Mouse (Mus musculus) gastrocnemius, postnatal 14 days (tissue): ENCODE measurements around the gene Gm10961. TPM values are rescaled to one million over a fixed set of nuclear protein-coding genes. Genes with fewer than 3 reads are reported as not detected.

Experiments
- DNase-seq: peaks from one replicate; pipeline ENCODE4 v3.0.0; 2021; ENCODE audit warnings: mixed read lengths
- intact Hi-C: fragments of 180-260 bp; cut with DNase I; formaldehyde crosslinking; loops from one replicate; pipeline ENCODE4 v1.15.1; 2025; ENCODE audit warnings: low total_unique reads
- long read RNA-seq, 2 experiments: library from polyadenylated mRNA; stranded (forward); transcript quantifications; one replicate each; pipeline ENCODE4 v2.0.0; 2021
- total RNA-seq, 2 experiments: library from RNA; stranded (reverse); gene quantifications; 2 replicates each; pipeline ENCODE4 v1.2.3; 2021

Gene Gm10961
- total RNA-seq, result not detected
- long read RNA-seq, experiment 1, result 0 reads
- long read RNA-seq, experiment 2, result 0 reads

- peak; percentile 51 for DNase-seq
- intact Hi-C loops, result no loop called here
Observed at GRCm38 (mm10) chr3:107630682-107631522, at the start of gene Gm10961. TSS of gene Gm10961 (plus strand) at chr3:107631322.

GRCm38 (mm10) chr3:107582130-107582874, 48.8 kb upstream of the Gm10961 start:
- intact Hi-C loops, result no loop called here
- DNase-seq, result no peak

GRCm38 (mm10) chr3:107582875-107583767, 48.0 kb upstream of the Gm10961 start:
- DNase-seq, result no peak
- intact Hi-C loops, result no loop called here

- intact Hi-C loops, result no loop called here
- no peak for DNase-seq
Observed at GRCm38 (mm10) chr3:107583893-107584292, 47.2 kb upstream of the Gm10961 start.

- intact Hi-C loops, result no loop called here
Observed at GRCm38 (mm10) chr3:107586504-107586903, 44.6 kb upstream of the Gm10961 start.

DNA sequence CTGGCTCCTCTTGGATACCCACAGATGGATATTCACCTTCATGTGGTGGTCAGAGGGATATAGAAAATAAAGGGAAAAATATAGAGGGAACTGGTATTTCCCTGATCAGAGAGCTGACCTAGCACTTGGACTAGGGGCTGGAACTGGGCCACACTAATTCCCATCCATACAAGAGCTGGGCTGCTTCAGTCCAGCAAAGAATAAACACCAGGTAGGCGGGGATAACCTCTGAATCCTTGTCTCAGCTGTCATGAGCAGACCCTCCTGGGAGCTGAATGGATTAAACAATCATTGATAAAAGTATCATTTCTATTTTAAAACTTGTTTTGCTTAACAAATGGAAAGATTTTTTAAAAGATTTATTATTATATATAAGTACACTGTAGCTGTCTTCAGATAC, 39.5 kb upstream of the Gm10961 start:
- DNase-seq, result no peak
- intact Hi-C loops, result no loop called here

More at GRCm38 (mm10) chr3:107586504-107586903, 44.6 kb upstream of the Gm10961 start:
- DNase-seq, result no peak

DNA sequence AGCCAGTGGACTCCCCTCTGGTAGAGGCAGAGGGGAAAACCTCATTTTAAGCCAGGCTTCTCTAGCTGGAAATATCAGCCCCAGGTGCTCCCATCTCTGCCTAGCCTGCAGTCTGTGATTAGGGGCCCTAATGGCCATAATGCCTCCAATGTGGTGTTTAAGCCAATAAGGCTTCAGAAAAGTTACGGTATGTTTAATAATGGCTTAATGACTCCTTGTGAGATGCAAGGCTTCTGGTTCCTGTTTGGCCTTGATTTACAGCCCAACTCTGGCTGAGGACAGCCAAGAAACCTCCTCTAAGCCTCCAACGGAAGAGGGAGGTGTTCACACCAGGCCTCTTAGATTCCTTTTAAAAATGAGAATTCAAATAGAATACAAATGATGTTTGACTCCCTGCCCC, 37.5 kb upstream of the Gm10961 start:
- intact Hi-C loops, result no loop called here
- DNase-seq, result no peak

DNA sequence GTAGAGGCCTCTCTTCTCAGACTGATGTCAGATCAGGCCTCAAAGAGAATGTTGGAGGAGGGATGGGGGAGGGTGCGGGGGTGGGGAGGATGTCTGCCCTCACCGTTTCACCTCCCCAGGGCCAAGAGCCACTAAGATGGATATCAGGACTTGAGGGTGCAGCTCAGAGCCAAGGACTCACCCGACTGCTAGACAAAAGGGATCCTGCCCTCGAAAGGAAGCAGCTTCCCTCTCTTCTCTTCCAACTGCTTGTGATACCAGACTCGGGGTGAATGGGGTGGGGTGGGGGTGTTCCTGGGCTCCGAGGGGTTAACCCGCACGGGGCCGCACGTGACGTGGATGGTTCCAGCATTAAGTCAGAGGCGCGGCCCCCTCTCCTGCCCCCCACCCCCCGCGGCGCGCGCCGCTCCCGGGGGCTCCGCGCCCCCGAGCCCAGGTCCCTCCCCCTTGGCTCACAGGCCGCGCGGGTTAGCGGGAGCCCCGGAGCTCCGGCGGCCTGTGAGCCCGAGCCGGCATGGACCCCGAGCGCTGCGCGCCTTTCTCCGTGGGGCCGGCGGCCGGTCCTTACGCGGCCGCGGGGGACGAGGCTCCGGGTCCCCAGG, 36.4 kb upstream of the Gm10961 start, which contains the start of gene Alx3:
TSS of gene Alx3 (plus strand) at position 370 of the 602 bp plus-strand sequence.
- DNase-seq, result no peak
- intact Hi-C loops, result no loop called here

DNA sequence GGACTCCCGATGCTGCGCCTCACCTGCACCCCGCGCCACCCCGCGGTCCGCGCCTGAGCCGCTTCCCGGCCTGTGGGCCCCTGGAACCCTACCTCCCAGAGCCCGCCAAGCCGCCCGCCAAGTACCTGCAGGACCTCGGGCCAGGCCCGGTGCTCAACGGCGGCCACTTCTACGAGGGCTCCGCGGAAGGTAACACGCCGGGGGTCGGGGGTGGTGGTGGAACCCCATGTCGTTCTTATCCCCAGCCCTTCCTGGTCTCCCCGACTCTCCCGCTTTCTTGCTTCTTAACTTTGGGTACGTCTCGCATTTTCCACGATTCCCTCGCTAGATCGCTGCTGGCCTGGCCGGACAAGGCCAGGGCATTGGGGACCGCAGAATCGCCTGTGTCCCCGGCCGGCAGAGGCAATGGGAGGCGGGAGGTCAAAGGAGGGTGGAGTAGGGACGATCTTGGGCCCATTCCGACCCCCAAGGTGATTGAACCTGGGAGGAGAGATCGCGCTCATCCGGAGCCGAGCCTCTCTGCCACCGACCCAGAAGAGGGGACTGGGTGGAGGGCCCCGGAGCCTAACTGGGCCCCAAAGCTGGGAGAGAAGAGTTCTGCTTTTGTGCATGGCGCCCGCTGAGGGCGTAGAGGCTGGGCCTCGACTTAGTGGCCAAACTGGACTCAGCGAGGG, 35.7 kb upstream of the Gm10961 start:
- intact Hi-C loops, result no loop called here
- DNase-seq, result no peak

GRCm38 (mm10) chr3:107595938-107596461, 35.1 kb upstream of the Gm10961 start:
- DNase-seq, result no peak

GRCm38 (mm10) chr3:107596559-107596958, 34.6 kb upstream of the Gm10961 start:
- DNase-seq, result no peak
- intact Hi-C loops, result no loop called here

More at GRCm38 (mm10) chr3:107595938-107596461, 35.1 kb upstream of the Gm10961 start:
- intact Hi-C loops, result no loop called here

DNA sequence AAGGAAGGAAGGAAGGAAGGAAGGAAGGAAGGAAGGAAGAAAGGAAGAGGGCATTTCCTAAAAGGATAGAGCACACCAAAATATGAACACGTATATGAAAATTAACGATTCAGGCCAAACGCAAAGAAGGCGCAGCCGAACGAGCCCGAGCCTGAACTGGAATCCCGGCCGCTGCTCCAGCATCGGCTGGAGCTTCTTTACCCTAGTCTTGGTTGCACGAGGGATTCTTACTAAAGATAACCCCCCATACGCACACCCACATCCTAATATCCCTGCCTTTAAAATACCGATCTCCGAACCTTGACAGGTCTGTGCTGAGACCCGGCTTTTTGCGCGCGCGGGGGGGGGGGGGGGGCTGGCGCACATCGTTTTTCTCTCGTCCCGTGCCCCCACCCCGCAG, 34.0 kb upstream of the Gm10961 start:
- no peak for DNase-seq
- intact Hi-C loops, result no loop called here

GRCm38 (mm10) chr3:107597586-107598389, 33.3 kb upstream of the Gm10961 start:
- intact Hi-C loops, result no loop called here
- DNase-seq, result no peak

DNA sequence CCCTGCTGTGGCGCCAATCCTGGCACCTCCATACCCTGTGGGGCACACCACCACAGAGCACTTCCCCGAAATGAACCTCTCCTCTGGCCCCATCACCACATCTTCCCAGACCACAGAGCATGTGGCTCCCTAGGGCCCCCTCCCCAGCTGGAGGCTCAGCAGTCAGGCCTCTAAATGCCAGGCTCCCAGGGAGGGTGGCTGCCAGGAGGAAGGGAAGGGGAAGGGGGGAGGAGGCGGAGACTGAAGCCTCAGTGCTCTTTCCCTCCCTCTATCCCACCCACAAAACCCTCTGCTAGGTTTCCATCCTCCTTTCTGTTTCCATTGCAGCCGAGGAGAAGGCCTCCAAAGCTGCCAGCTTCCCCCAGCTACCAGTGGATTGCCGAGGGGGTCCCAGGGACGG, 31.0 kb upstream of the Gm10961 start:
- intact Hi-C loops, result no loop called here

GRCm38 (mm10) chr3:107605304-107605703, 25.8 kb upstream of the Gm10961 start:
- intact Hi-C loops, result no loop called here
- DNase-seq, result peak; percentile 58

More for the DNA sequence above, 31.0 kb upstream of the Gm10961 start:
- no peak for DNase-seq

GRCm38 (mm10) chr3:107607221-107607620, 23.9 kb upstream of the Gm10961 start:
- DNase-seq, result no peak
- intact Hi-C loops, result no loop called here

- intact Hi-C loops, result no loop called here
Observed at GRCm38 (mm10) chr3:107608808-107609207, 22.3 kb upstream of the Gm10961 start.

GRCm38 (mm10) chr3:107609376-107609775, 21.7 kb upstream of the Gm10961 start:
- DNase-seq, result no peak
- intact Hi-C loops, result no loop called here

More at GRCm38 (mm10) chr3:107608808-107609207, 22.3 kb upstream of the Gm10961 start:
- no peak for DNase-seq
